Mouse (Mus musculus) cerebellum, adult 2 months (tissue): Measurements from ENCODE around the gene Hils1. TPM values are rescaled to one million over a fixed set of nuclear protein-coding genes. Genes with fewer than 3 reads are reported as not detected.
A peak's percentile ranks its signal among the peaks of the same experiment; 100 is the strongest.

Experiments used
- DNase-seq, 2 experiments: peaks; one replicate each; pipeline ENCODE4 v3.0.0; 2021
- H3K27ac ChIP-seq: fragments of 200-500 bp; 2 replicates; pipeline ENCODE4 v1.5.1; 2012; ENCODE audit warnings: low read length, control low read depth, inconsistent platforms; ENCODE audit not compliant: insufficient read depth
- H3K27me3 ChIP-seq: fragments of 200-500 bp; 2 replicates; pipeline ENCODE4 v1.6.1; 2012; ENCODE audit warnings: inconsistent platforms, mild to moderate bottlenecking, low read length, moderate library complexity; ENCODE audit not compliant: control insufficient read depth, insufficient read depth
- H3K4me1 ChIP-seq: fragments of 200-500 bp; 2 replicates; pipeline ENCODE4 v1.6.1; 2011; ENCODE audit warnings: low read length; ENCODE audit not compliant: control insufficient read depth, insufficient read depth
- H3K4me3 ChIP-seq: fragments of 200-500 bp; replicated peaks from 2 replicates; pipeline ENCODE3; 2011; ENCODE audit warnings: mild to moderate bottlenecking, low read depth, low read length, control low read depth; ENCODE audit not compliant: insufficient read depth
- CTCF ChIP-seq: fragments of 200-500 bp; IDR thresholded peaks from 2 replicates; pipeline ENCODE4 v1.5.1; 2011; ENCODE audit warnings: low read depth, mild to moderate bottlenecking, control low read depth, low read length, moderate library complexity, borderline replicate concordance; ENCODE audit not compliant: insufficient read depth
- POLR2A ChIP-seq: fragments of 200-500 bp; IDR thresholded peaks from 2 replicates; pipeline ENCODE4 v1.6.1; 2011; ENCODE audit warnings: low read length, control low read depth, borderline replicate concordance; ENCODE audit not compliant: insufficient read depth
- WGBS: fragments of 180-500 bp; shearing (Covaris S2); methylation state at CpG from one replicate; pipeline ENCODE4 v1.1.7; 2018; 5-methylcytosine and 5-hydroxymethylcytosine counted together
- polyA plus RNA-seq: library from polyadenylated mRNA; depleted of rRNA; stranded (reverse); fragments of >200 nt; gene quantifications from 2 replicates; pipeline ENCODE4 v1.2.3, GENCODE M21; 2012

The Hils1 gene
- polyA plus RNA-seq, 1 experiment, result not detected

DNA sequence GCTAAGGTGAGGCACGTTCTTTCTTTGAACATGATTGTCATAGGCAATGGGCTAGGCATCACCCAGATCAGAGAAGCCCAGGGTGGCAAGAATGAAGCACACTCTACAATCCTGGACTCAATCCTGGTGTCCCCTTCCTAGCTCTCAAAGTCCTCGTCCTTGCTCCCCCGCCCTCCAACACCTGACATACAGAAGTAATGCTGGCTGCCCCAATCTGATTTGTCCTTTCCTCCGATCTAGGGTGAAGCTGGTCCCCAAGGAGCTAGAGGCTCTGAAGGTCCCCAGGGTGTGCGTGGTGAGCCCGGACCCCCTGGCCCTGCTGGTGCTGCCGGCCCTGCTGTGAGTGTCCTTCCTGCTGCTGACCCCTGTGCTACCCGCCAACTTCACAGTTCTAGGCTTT is 25.6 kb upstream of the Hils1 start:
- H3K27me3 ChIP-seq, result no peaks in the 10 kb centered on the region
- no peaks in the 10 kb centered on the region for H3K4me1 ChIP-seq
- no peak overlapping the region for H3K4me3 ChIP-seq
- no peak overlapping the region for H3K27ac ChIP-seq
- TF ChIP-seq POLR2A (no peak), CTCF (no peak)
- 83% methylated on average over 8 of the region's 8 CpGs for WGBS
- DNase-seq, result no peak

DNA sequence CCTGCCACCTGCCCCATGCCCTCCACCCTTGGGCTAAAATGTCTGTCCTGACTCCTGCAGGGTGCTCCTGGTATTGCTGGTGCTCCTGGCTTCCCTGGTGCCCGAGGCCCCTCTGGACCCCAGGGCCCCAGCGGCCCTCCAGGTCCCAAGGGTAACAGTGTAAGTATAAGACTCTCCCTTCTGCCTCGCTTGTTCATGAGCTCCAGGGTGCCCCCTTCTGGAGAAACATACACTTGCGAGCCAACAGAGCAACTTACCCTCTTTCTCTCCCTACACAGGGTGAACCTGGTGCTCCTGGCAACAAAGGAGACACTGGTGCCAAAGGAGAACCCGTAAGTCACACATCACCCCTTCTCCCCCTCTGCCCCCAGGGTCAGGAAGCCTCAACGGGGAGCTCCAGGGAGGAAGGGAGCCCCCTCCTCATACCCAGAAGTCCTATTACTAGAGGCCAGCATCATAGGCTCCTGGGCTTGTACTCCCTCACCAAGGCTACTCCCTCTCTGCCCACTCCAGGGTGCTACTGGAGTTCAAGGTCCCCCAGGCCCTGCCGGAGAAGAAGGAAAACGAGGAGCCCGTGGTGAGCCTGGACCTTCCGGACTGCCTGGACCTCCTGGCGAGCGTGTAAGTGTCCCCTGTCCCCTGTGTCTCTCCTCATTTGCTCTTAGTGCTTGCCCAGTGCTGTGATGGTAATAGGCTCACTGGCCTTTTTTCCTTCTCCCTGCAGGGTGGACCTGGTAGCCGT is 24.9 kb upstream of the Hils1 start:
- WGBS, result 49% methylated on average over 13 of the region's 13 CpGs
- H3K4me1 ChIP-seq, result no peaks in the 10 kb centered on the region

DNA sequence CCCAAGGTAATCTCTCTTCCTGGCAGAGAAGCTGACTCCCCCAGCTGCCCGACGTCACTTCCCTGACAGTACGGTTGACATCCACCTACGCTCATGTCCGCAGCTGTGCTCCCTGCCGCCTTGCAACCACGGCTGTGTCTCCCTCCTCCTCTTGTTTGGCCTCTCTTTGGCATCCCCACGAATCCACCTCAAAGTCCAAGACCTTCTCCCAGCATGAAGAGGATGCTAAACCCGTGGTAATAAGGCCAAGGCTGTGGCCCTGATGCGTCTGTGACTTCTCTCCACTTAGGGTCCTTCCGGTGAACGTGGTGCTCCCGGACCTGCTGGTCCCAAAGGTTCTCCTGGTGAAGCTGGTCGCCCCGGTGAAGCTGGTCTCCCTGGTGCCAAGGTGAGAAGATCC is 24.3 kb upstream of the Hils1 start:
- TF ChIP-seq POLR2A, result no peak
- no peak for TF ChIP-seq CTCF
- Histone ChIP-seq H3K27me3 (no peaks in the 10 kb centered on the region), H3K4me3 (no peak overlapping the region), H3K27ac (no peak overlapping the region), H3K4me1 (no peaks in the 10 kb centered on the region)
- 73% methylated on average over 15 of the region's 15 CpGs for WGBS
- DNase-seq, result no peak

More for the DNA sequence above, 24.9 kb upstream of the Hils1 start:
- no peak overlapping the region for H3K4me3 ChIP-seq
- no peak overlapping the region for H3K27ac ChIP-seq
- TF ChIP-seq CTCF (peak; percentile 55), POLR2A (no peak)
- peak in 1 of 2 experiments; percentile 50 for DNase-seq
- no peaks in the 10 kb centered on the region for H3K27me3 ChIP-seq

DNA sequence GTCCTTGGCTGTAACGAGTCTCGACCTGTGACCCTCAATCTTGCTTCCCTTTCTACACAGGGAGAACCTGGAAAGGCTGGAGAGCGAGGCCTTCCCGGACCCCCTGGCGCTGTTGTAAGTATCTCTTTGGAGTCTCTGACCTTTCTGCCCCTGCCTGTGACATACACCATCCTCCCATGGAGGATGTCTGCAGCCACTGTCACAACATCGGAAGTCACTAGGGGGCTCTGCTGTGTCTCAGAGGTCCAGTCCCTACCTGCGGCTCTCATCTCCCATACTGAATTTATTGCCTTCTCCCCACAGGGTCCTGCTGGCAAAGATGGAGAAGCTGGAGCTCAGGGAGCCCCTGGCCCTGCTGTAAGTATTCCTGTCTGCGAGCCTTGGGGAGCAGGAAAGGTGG is 23.1 kb upstream of the Hils1 start:
- 37% methylated on average over 8 of the region's 8 CpGs for WGBS
- TF ChIP-seq POLR2A, result no peak
- TF ChIP-seq CTCF, result peak; percentile 40; the same call in 1 of the 2 replicates
- DNase-seq, result no peak
- H3K27me3 ChIP-seq, result no peaks in the 10 kb centered on the region
- no peaks in the 10 kb centered on the region for H3K4me1 ChIP-seq
- H3K4me3 ChIP-seq, result no peak overlapping the region
- H3K27ac ChIP-seq, result no peak overlapping the region

DNA sequence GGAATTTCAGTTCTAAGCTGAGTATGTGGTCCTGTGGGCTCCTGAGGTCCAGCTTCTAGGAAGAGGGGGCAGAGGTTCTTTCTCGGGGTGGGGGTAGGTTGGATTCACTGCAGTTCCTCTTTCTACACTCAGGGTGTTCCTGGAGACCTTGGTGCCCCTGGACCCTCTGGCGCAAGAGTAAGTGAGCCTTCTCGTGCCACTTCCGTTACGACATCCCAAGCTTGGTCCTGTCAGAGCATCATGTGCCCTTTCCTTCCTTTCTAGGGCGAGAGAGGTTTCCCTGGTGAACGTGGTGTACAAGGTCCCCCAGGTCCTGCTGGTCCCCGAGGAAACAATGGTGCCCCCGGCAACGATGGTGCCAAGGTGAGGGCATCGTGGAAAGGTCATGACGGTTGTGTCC is 22.2 kb upstream of the Hils1 start:
- no peak for DNase-seq
- WGBS, result 87% methylated on average over 12 of the region's 12 CpGs

DNA sequence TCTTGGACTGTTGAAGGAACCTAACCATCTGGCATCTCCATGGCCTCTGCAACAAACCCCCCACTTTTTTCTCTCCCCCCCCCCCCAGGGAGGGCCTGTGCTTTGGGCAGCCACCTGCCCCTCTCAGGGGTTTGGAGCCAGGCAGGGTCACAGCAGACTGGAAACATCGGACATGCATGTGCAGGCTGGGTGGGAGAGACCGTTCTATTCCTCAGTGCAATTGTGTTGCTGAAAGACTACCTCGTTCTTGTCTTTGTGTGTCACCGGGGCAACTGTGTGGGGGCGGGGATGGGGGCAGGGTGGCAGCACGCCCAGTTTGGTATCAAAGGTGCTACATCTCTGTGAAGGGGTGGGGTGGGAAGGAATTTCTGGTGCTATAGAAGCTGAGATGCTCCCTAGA is 15.2 kb upstream of the Hils1 start:
- WGBS, result 19% methylated on average over 6 of the region's 6 CpGs
- H3K27ac ChIP-seq, result no peak overlapping the region
- TF ChIP-seq POLR2A (no peak), CTCF (no peak)
- H3K4me1 ChIP-seq, result no peaks in the 10 kb centered on the region
- no peak overlapping the region for H3K4me3 ChIP-seq
- no peak for DNase-seq
- no peaks in the 10 kb centered on the region for H3K27me3 ChIP-seq

More for the DNA sequence above, 22.2 kb upstream of the Hils1 start:
- no peaks in the 10 kb centered on the region for H3K4me1 ChIP-seq
- no peaks in the 10 kb centered on the region for H3K27me3 ChIP-seq
- TF ChIP-seq CTCF, result no peak
- TF ChIP-seq POLR2A, result no peak
- no peak overlapping the region for H3K27ac ChIP-seq
- no peak overlapping the region for H3K4me3 ChIP-seq

DNA sequence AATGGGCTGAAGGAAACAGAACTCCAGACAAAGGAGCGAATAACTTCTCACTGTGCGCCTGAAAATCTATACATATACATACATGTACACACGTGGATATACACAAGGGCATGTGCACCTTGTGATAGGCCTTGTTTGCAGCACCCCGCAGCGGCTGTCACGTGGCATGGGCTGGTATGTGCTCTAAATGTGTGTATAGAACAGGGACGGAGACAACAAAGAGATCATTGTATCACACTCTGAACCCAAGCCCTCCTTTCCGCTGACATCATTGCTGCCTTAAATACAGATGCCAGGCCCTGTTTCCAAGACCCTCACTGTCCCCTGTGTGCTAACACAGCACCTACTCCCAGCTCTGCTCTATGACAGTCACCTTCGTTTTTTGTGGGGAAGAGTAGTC is 12.3 kb upstream of the Hils1 start:
- DNase-seq, result no peak
- TF ChIP-seq CTCF (no peak), POLR2A (no peak)
- Histone ChIP-seq H3K4me1 (peaks cover 9% of the 10 kb centered on the region; the same call in 1 of the 2 replicates), H3K27ac (no peak overlapping the region), H3K27me3 (no peaks in the 10 kb centered on the region), H3K4me3 (no peak overlapping the region)
- WGBS, result 82% methylated on average over 9 of the region's 9 CpGs

DNA sequence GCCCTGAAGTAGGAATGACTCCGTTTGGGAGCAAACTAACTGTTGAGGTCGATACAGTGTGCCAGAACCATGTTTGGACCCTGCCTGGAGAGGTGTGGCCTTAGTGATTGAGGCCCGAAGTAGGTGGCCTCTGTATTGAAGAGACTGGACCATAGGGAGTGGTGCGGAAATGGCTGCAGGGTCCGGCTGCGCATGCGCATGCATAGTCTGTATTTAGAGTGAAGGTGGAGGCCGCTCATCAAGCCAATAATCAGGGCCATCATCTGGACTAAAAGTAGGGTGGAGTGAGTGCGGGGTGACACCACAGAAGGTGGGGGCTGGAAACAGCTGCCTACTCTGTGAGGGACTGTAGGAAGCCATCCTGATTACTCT is 9.7 kb upstream of the Hils1 start:
- no peak for TF ChIP-seq CTCF
- no peak for TF ChIP-seq POLR2A
- Histone ChIP-seq H3K4me1 (peaks cover 15% of the 10 kb centered on the region), H3K27me3 (no peaks in the 10 kb centered on the region), H3K4me3 (no peak overlapping the region), H3K27ac (no peak overlapping the region)
- DNase-seq, result no peak
- WGBS, result 74% methylated on average over 9 of the region's 9 CpGs
